Mouse (Mus musculus) thymus, adult 2 months (tissue): ENCODE results near the gene 4930583I09Rik.

Experiments used
- CTCF ChIP-seq: fragments of 200-500 bp; IDR thresholded peaks from 2 replicates; pipeline ENCODE4 v1.5.1; 2012; ENCODE audit warnings: mild to moderate bottlenecking, control low read depth, low read length, moderate library complexity, borderline replicate concordance; ENCODE audit not compliant: control insufficient read depth, poor library complexity, insufficient read depth; ENCODE audit errors: extremely low read depth
- POLR2A ChIP-seq: fragments of 200-500 bp; IDR thresholded peaks from 2 replicates; pipeline ENCODE4 v1.6.1; 2012; ENCODE audit warnings: mild to moderate bottlenecking, low read length, control low read depth, moderate library complexity; ENCODE audit not compliant: control insufficient read depth, poor library complexity, insufficient read depth; ENCODE audit errors: extremely low read depth

DNA sequence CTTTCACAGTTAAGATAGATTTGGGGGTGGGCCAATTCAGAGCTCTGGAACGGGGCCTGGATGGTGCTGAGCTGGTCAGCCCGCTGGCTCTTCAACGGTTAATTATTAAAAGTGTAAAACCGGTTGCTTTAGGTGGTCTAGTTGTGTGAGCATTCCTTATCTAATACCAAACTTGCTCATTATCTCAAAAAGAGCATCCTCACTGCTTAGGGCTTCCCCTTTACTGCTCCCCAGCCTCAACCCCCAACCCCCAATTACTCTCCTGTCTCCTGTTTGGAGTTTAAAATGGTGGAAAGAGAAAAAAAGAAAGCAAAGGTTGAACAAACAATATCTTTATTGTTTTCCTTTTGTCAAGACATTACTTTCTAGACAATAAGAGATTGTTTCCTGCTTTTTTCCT is 27.9 kb upstream of the 4930583I09Rik start:
- TF ChIP-seq POLR2A (no peak), CTCF (no peak)
